Mouse (Mus musculus) CD4-positive, CD25-positive, alpha-beta regulatory T cell, adult 2 months (primary cell): ENCODE measurements around the gene Dennd6a.
"Not testable (repeated sequence)": the region's sequence is repeated elsewhere in the genome, so short reads cannot be mapped to it uniquely, and the experiment has no call there.

ENCODE experiments used
- DNase-seq: peaks from one replicate; pipeline ENCODE4 v3.0.0-alpha.2; 2012; ENCODE audit warnings: low read depth, low spot score

Dennd6a gene

GRCm38 (mm10) chr14:26573556-26573955 is at the start of gene Dennd6a:
Dennd6a (plus strand) TSS chr14:26573856.
- DNase-seq = not testable (repeated sequence)

GRCm38 (mm10) chr14:26525955-26526354 is 47.7 kb upstream of the Dennd6a start:
- no peak for DNase-seq

GRCm38 (mm10) chr14:26528296-26528695 is 45.4 kb upstream of the Dennd6a start:
- DNase-seq = no peak

- no peak for DNase-seq
Observed at GRCm38 (mm10) chr14:26530350-26530749, 43.3 kb upstream of the Dennd6a start.

GRCm38 (mm10) chr14:26531410-26532313 is 42.0 kb upstream of the Dennd6a start:
- DNase-seq = no peak

- no peak for DNase-seq
Observed at GRCm38 (mm10) chr14:26532752-26533151, 40.9 kb upstream of the Dennd6a start.

- DNase-seq = peak; percentile 22
Observed at GRCm38 (mm10) chr14:26533267-26533666, 40.4 kb upstream of the Dennd6a start.

- peak; percentile 65 for DNase-seq
Observed at GRCm38 (mm10) chr14:26533821-26534756, 39.6 kb upstream of the Dennd6a start.

- DNase-seq = peak; percentile 100
Observed at GRCm38 (mm10) chr14:26534757-26535479, 38.7 kb upstream of the Dennd6a start, which contains the start of gene Slmap. Slmap (minus strand) TSS chr14:26534931.

- no peak for DNase-seq
Observed at GRCm38 (mm10) chr14:26539241-26539640, 34.4 kb upstream of the Dennd6a start.

GRCm38 (mm10) chr14:26540577-26540976 is 33.1 kb upstream of the Dennd6a start:
- no peak for DNase-seq

GRCm38 (mm10) chr14:26542136-26542535 is 31.5 kb upstream of the Dennd6a start:
- DNase-seq = no peak

GRCm38 (mm10) chr14:26547516-26548488 is 25.9 kb upstream of the Dennd6a start:
- DNase-seq = no peak

GRCm38 (mm10) chr14:26550712-26551111 is 22.9 kb upstream of the Dennd6a start:
- no peak for DNase-seq

GRCm38 (mm10) chr14:26552441-26552840 is 21.2 kb upstream of the Dennd6a start:
- DNase-seq = no peak

- no peak for DNase-seq
Observed at GRCm38 (mm10) chr14:26552853-26553252, 20.8 kb upstream of the Dennd6a start.

- no peak for DNase-seq
Observed at GRCm38 (mm10) chr14:26557581-26557980, 16.1 kb upstream of the Dennd6a start.

- no peak for DNase-seq
Observed at GRCm38 (mm10) chr14:26558536-26558935, 15.1 kb upstream of the Dennd6a start.

GRCm38 (mm10) chr14:26562247-26562646 is 11.4 kb upstream of the Dennd6a start:
- DNase-seq = no peak

- no peak for DNase-seq
Observed at GRCm38 (mm10) chr14:26569880-26570279, 3.8 kb upstream of the Dennd6a start.
